Mouse (Mus musculus) frontal cortex, adult (tissue): ENCODE results near the gene Gm21828.
"Not testable (repeated sequence)": the region's sequence is repeated elsewhere in the genome, so short reads cannot be mapped to it uniquely, and the experiment has no call there.

Source experiments
- ATAC-seq: cut with Nextera tagmentation; 2 replicates; pipeline ENCODE4 v1.9.2; 2017; ENCODE audit warnings: mild to moderate bottlenecking, moderate library complexity, mixed read lengths; ENCODE audit not compliant: low TSS enrichment

The Gm21828 gene

GRCm38 (mm10) chrY:13223828-13224227 lies at the start of gene Gm21828:
Gm21828 (minus strand) TSS chrY:13223928.
- ATAC-seq: not testable (repeated sequence)

DNA sequence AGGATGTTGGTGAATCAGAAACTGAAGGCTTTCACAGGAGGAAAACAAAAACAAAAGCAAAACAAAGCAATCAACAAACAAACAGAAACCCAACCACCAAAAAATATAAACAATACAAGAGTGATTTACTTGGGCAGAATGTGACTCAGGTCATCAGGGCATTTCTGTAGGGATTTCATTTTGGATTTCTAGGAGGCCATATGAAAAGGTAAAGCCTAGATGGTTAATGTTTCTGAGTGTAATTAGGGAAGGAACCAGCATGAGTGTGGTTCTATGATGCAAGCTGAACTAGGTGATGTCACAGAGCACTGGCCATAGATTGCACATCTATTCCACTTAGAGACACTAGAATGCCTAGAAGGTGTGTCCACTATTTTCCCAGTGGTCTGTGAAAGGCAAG lies 28.4 kb upstream of the Gm21828 start, which contains the start of the genes Gm21440 and Gm21454:
TSS of gene Gm21440 (plus strand) at position 301 of the 400 bp plus-strand sequence.
TSS of gene Gm21454 (plus strand) at position 352 of the 400 bp plus-strand sequence.
- ATAC-seq: not testable (repeated sequence)
